Mouse (Mus musculus): ENCODE measurements around the gene Bcor. TPM values are rescaled to one million over a fixed set of nuclear protein-coding genes. Genes with fewer than 3 reads are reported as not detected.

The Bcor gene
- polyA plus RNA-seq, 1 experiment from 2014 or later = 23.0 TPM

GRCm38 (mm10) chrX:12140086-12140740, 19.9 kb downstream of the Bcor start:
- no peaks in the 10 kb centered on the region for H3K36me3 ChIP-seq
- ATAC-seq (ENCODE audit: low FRiP score, low read depth) = peak; percentile 3; the same call in 1 of the 2 replicates
- peaks cover 34% of the 10 kb centered on the region for H3K27me3 ChIP-seq (replicated peaks)
- WGBS = 3% methylated on average over 50 of the region's 51 CpGs
- no peaks in the 10 kb centered on the region for H3K9me3 ChIP-seq
- H3K4me3 ChIP-seq = peak overlapping the region; percentile 24
- no peak overlapping the region for H3K27ac ChIP-seq
- peak overlapping the region; percentile 58 for H3K4me2 ChIP-seq (replicated peaks)
- peaks cover 20% of the 10 kb centered on the region for H3K4me1 ChIP-seq
- 0 out of 2 replicates have a peak overlapping the region, but pooled peaks have one; percentile 33 for H3K9ac ChIP-seq

DNA sequence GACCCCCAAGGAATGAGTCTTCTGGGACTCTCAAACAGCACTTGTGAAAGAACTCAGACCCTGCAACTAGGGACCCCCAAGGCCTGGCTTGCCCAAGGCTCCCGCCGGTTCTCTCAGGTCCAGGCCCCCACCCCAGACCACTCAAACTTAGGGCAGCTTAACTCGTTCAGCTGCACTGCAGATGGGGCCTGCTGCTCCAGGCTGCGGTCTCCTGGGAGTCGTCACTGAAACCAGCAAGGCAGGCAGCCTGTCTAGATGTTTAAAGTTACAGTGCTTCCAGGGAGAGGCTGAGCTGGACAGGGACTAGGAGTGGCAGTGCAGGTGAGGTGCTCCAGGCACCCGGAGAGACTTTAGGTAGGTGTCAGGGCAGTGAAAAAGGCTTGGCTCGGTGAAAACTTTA, 21.9 kb downstream of the Bcor start:
- Histone ChIP-seq H3K36me3 (no peaks in the 10 kb centered on the region), H3K9ac (no peak overlapping the region), H3K4me2 (replicated peaks) (peak overlapping the region; percentile 66; the same call in 1 of the 2 replicates), H3K9me3 (no peaks in the 10 kb centered on the region), H3K4me1 (peaks cover 39% of the 10 kb centered on the region), H3K27ac (no peak overlapping the region), H3K4me3 (no peak overlapping the region), H3K27me3 (replicated peaks) (peaks cover 50% of the 10 kb centered on the region)
- ATAC-seq (ENCODE audit: low FRiP score, low read depth) = no peak
- WGBS = 15% methylated on average over 7 of the region's 7 CpGs

GRCm38 (mm10) chrX:12137121-12137521, 23.0 kb downstream of the Bcor start:
- H3K36me3 ChIP-seq = no peaks in the 10 kb centered on the region
- peaks cover 60% of the 10 kb centered on the region for H3K27me3 ChIP-seq (replicated peaks)
- peak; percentile 6; the same call in 1 of the 2 replicates for ATAC-seq (ENCODE audit: low FRiP score, low read depth)
- peak overlapping the region; percentile 53 for H3K9ac ChIP-seq
- H3K9me3 ChIP-seq = no peaks in the 10 kb centered on the region
- peak overlapping the region; percentile 50 for H3K27ac ChIP-seq
- peak overlapping the region; percentile 29 for H3K4me3 ChIP-seq
- peak overlapping the region; percentile 66 for H3K4me2 ChIP-seq (replicated peaks)
- 2% methylated on average over 17 of the region's 25 CpGs for WGBS
- H3K4me1 ChIP-seq = peaks cover 42% of the 10 kb centered on the region

GRCm38 (mm10) chrX:12136261-12137101, 23.7 kb downstream of the Bcor start:
- Histone ChIP-seq H3K9ac (peak overlapping the region; percentile 53), H3K4me2 (replicated peaks) (peak overlapping the region; percentile 66), H3K9me3 (no peaks in the 10 kb centered on the region), H3K27ac (peak overlapping the region; percentile 50), H3K4me1 (peaks cover 42% of the 10 kb centered on the region), H3K4me3 (peak overlapping the region; percentile 29), H3K36me3 (no peaks in the 10 kb centered on the region), H3K27me3 (replicated peaks) (peaks cover 62% of the 10 kb centered on the region)
- ATAC-seq (ENCODE audit: low FRiP score, low read depth) = peak; percentile 10; the same call in 1 of the 2 replicates
- WGBS = 2% methylated on average over 50 of the region's 50 CpGs

DNA sequence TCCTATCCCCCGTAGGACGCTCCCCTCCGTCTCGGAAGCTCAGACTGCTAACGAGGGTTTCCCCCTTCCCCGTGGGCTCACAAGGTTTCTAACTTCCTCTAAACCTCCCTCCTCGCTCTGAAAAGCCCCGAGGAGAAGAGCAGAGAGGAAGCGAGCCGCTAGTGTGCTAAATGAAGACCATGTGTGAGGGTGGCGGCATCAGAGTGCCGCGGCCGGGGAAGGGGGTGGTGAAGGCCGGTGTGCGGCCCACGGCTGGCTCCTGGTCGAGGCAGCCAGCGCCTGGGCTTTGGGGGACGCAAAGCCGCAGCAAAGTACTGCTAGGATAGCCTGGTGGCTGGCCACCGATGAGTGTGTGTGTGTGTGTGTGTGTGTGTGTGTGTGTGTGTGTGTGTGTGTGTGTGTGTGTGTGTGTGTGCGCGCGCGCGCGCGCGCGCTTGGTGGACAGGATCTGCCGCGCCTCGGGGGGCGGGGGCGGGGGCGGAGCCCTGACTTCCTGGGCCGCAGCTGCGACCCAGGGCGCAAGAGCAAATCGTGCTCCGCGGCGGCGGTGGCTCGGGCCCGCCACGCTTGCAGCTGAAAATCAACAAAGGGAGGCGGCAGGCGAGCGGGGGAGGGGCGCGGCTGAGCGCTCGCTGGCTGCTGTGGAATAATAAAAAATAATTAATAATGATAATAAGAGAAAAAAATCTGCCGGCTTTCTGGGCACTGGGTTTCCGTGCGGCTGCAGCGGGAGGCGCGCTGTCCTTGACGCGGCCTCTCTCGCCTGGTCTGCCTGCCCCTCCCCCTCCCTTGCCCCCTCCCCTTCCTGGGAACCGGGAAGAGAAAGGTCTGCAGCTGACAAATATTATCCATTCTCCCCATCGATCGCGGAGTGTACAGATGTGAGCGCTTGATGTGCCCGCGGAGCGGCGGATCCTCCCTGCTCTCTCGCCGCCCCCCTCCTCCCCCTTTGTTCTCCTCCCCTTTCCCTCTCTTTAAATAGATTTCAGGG, 24.7 kb downstream of the Bcor start:
- Histone ChIP-seq H3K4me3 (peak overlapping the region; percentile 29), H3K9ac (peak overlapping the region; percentile 53), H3K4me2 (replicated peaks) (peak overlapping the region; percentile 66), H3K4me1 (peaks cover 49% of the 10 kb centered on the region), H3K27me3 (replicated peaks) (peaks cover 72% of the 10 kb centered on the region), H3K36me3 (no peaks in the 10 kb centered on the region), H3K9me3 (no peaks in the 10 kb centered on the region), H3K27ac (peak overlapping the region; percentile 75)
- 1% methylated on average over 55 of the region's 75 CpGs for WGBS
- ATAC-seq (ENCODE audit: low FRiP score, low read depth) = peak; percentile 30; the same call in 1 of the 2 replicates

GRCm38 (mm10) chrX:12134541-12134940, 25.6 kb downstream of the Bcor start:
- WGBS = 3% methylated on average over 19 of the region's 19 CpGs
- H3K4me3 ChIP-seq = peak overlapping the region; percentile 29; the same call in 1 of the 2 replicates
- no peaks in the 10 kb centered on the region for H3K9me3 ChIP-seq
- H3K4me2 ChIP-seq (replicated peaks) = peak overlapping the region; percentile 66
- no peak overlapping the region for H3K9ac ChIP-seq
- H3K27ac ChIP-seq = no peak overlapping the region; the same call in 1 of the 2 replicates
- H3K27me3 ChIP-seq (replicated peaks) = peaks cover 73% of the 10 kb centered on the region
- 0 out of 2 replicates have a peak, but pooled peaks have one; percentile 14 for ATAC-seq (ENCODE audit: low FRiP score, low read depth)
- H3K36me3 ChIP-seq = no peaks in the 10 kb centered on the region
- H3K4me1 ChIP-seq = peaks cover 57% of the 10 kb centered on the region

DNA sequence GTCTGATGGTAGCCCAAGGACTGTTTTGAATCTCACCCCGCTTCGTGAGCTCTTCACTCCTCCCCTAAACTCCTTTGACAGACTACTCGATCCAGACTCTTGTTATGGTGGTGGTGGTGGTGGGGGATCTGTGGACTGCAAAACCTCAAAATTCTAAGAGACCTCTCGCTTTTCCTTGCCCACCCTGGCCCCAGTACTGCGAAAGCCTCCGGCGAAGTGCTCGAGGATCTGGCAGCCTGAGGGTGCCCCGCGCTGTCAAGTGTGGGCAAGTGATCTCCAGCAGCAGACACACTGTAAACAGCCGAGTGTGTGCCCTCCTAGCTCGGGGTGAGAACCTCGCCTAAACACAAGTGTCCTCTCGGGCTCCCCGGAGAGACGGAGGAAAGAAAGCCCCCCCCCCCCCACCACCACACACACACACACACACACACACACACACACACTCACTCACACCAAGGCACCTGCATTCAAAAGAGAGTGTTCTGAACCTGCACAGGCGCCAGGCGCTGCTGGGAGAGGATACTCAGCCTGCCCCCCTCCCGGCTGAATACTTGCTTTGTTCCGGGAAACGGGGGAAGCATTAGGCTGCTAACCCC, 26.2 kb downstream of the Bcor start:
- peaks cover 74% of the 10 kb centered on the region for H3K27me3 ChIP-seq (replicated peaks)
- no peak for ATAC-seq (ENCODE audit: low FRiP score, low read depth)
- H3K4me3 ChIP-seq = peak overlapping the region; percentile 13; the same call in 1 of the 2 replicates
- WGBS = 4% methylated on average over 16 of the region's 21 CpGs
- peaks cover 61% of the 10 kb centered on the region for H3K4me1 ChIP-seq
- H3K36me3 ChIP-seq = no peaks in the 10 kb centered on the region
- H3K9me3 ChIP-seq = no peaks in the 10 kb centered on the region
- H3K27ac ChIP-seq = peak overlapping the region; percentile 32; the same call in 1 of the 2 replicates
- H3K9ac ChIP-seq = peak overlapping the region; percentile 44; the same call in 1 of the 2 replicates
- H3K4me2 ChIP-seq (replicated peaks) = peak overlapping the region; percentile 66

DNA sequence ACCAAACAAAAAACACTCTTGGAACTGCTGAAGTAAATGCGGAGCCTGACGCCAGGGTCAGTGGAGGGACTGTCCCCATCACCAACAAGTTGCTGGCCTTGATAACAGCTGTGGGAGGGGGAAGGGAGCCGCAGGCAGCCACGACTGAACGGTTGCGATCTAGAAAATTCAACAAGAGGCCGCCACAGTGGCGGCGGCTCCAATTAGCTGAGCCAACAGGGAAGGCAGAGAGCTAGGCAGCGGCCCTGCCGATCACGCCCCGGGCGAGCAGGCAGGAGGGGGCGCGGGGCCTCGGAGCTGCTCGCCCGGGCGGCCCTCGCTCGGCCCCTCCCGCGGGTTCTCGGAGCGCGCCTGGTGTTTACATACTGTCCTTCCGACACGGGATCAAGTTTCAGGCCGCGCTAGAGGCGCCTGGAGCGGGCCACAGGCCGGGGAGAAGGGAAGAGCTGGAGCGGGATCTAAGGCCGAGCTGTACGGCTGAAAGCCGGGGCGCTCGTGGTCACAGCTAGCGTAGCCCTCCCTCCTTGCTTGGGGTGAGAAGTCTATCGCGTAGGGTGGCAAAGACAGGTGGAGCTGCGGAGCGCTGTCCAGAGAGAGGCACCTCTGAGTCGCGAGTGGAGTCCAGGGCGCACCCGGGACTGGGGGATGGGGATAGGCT, 26.8 kb downstream of the Bcor start:
- H3K9me3 ChIP-seq = no peaks in the 10 kb centered on the region
- peaks cover 62% of the 10 kb centered on the region for H3K4me1 ChIP-seq
- H3K4me3 ChIP-seq = peak overlapping the region; percentile 13; the same call in 1 of the 2 replicates
- WGBS = 2% methylated on average over 49 of the region's 49 CpGs
- no peak for ATAC-seq (ENCODE audit: low FRiP score, low read depth)
- peak overlapping the region; percentile 32 for H3K27ac ChIP-seq
- peak overlapping the region; percentile 44; the same call in 1 of the 2 replicates for H3K9ac ChIP-seq
- H3K27me3 ChIP-seq (replicated peaks) = peaks cover 75% of the 10 kb centered on the region
- peak overlapping the region; percentile 66 for H3K4me2 ChIP-seq (replicated peaks)
- H3K36me3 ChIP-seq = no peaks in the 10 kb centered on the region

- Histone ChIP-seq H3K4me2 (replicated peaks) (peak overlapping the region; percentile 66), H3K4me1 (peaks cover 56% of the 10 kb centered on the region), H3K4me3 (no peak overlapping the region), H3K9ac (no peak overlapping the region), H3K9me3 (no peaks in the 10 kb centered on the region), H3K36me3 (no peaks in the 10 kb centered on the region), H3K27me3 (replicated peaks) (peaks cover 73% of the 10 kb centered on the region), H3K27ac (no peak overlapping the region)
- ATAC-seq (ENCODE audit: low FRiP score, low read depth) = no peak
- WGBS = 32% methylated on average over 8 of the region's 8 CpGs
Observed at GRCm38 (mm10) chrX:12132541-12133177, 27.5 kb downstream of the Bcor start.

Data from neural tube, embryonic 12.5 days (tissue).